Mouse (Mus musculus) adrenal gland, postnatal 4 days (tissue): ENCODE measurements around the gene Nudcd3. TPM values are rescaled to one million over a fixed set of nuclear protein-coding genes. Genes with fewer than 3 reads are reported as not detected.
"Not testable (repeated sequence)": the region's sequence is repeated elsewhere in the genome, so short reads cannot be mapped to it uniquely, and the experiment has no call there.

Experiments
- DNase-seq, 2 experiments: peaks; one replicate each; pipeline ENCODE4 v3.0.0; 2021 to 2022; ENCODE audit warnings: low spot score in 2 of 2, mixed read lengths in 2 of 2
- total RNA-seq, 2 experiments: library from RNA; stranded (reverse); gene quantifications; 2 replicates each; pipeline ENCODE4 v1.2.3; 2021

Nudcd3 gene
- total RNA-seq, 2 experiments from 2014 or later, result 57.8 to 59.0 TPM

DNA sequence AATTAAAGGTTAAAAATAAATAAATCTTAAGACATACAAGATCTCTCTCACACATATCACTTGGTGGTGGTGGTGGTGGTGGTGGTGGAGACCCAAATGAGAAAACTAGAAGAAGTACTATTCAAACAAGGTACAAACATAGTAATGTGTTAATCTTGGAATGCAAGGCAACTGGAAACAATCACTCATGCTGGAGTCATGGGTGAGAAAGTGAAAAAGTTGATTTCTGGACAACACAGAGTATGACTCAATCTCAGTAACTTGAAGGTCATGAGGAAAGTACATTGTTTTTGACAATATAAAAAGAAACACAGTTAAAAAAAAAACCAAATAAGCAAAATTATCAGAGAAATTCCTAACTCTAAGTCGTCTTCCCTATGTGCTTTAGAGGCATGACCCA is 69.6 kb downstream of the Nudcd3 start:
- no peak for DNase-seq

DNA sequence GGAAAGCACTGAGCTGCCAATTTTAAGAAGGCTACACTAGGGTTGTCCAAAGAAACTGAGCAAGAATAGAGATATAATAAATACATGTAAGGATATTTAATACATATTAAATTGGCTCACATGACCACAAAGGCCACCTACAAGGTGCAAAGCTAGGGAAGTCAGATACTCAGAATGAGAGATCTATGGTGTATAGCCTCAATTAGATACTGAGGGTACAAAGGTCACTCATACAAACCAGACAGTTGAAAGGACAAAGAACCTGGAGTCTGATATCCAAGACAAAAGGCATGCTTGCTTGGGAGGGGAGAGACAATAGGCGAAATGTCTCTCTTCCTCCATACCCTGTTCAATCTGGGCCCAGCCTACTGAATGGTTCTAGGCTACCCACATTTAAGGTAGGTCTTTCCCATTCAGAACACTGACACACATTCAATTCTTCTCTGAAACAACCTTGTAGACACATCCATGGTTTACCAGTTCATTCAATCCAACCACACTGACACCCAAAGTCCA is 76.6 kb downstream of the Nudcd3 start:
- no peak for DNase-seq

DNA sequence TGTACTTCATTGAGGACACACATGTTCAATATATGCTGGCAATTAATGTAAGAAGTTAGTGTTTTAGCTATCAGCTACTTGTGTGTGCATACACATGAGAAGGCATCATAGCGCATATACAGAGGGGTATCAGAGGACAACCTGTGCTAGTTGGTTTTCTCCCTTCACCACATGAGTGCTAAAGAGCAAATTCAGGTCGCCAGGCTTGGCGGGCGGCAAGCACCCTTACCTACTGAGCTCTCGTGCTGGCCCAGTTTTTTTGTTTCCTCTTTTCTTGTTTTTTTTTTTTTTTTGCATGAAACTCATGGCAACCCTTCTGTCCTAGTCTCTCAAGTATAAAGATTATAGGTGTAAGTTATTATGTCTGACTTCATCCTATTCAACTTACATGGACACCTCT is 77.6 kb downstream of the Nudcd3 start:
- no peak for DNase-seq

DNA sequence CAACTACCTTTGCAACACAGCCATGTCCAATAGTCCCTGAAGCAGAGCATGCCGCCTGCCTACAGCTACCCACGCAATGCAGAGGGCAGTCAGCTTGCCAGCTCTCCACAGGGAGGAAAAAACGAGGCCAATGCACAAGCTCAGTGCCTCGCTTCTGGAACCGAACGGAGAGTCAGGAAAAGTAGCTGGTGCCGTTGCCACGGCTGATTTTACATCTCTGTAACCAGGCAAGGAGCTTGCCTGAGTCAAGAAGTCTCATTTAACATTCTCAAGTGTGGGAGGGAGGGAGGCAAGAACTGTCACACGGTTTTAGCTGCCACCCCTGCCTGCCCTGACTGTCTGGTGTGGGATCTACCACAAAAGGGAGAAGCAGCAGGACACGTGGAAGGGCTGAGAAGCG is 79.6 kb downstream of the Nudcd3 start:
- DNase-seq, result no peak

DNA sequence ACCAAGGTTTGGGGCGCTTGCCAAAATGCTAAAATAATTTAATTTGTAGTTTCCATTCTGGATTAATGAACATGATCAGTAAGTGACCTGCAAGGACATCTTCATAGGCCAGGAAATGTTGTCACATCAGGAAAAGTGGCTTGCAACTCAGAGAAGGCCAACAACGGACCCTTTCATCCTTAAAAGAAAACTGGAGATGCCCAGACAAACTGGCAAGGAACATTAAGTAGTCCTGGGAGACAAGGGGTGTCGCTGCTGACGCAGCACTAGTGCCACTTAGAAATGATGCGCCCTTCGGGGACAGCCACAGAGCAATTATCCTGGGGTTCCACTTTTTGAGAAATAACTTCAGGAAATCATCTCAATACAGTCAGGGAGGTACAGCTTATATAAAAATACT is 80.2 kb downstream of the Nudcd3 start:
- DNase-seq, result no peak

DNA sequence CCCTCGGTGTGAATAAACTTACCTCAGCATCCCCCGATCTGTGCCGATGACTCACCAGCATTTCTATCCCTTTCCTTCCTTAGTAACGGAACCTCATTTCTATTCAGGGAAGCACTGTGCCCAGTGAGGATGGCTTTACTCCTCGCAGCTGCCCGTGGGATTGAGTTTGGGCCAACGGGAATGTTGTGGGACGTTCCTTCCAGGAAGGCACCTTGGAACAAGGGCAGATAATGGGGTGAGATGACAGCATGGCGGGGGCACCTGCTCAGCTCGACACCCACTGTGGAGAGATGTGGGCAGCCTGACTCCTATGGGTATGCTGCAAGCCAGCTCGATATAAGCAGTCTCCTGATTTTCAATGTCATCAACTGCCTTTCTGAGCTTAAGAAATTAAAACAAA is 80.9 kb downstream of the Nudcd3 start:
- DNase-seq, result no peak

DNA sequence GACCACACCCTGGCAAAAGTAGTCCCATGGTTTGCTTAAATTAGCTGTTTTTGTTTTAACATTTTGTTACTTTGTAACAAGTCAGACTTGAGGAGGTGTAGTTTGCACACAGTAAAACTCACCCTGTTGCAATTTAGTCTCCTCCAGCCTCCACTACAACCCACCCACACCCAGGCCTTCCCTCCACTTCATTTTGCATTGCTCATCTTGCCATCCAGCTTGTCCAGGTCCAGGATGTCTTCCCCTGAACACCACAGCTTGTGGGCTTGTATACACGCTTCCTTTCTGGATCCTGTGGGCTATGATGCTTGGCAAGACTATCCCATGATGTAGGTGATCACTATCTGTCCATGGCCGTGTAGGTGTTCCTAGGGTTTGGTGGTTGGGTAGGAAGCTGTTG is 82.3 kb downstream of the Nudcd3 start:
- DNase-seq, result no peak

DNA sequence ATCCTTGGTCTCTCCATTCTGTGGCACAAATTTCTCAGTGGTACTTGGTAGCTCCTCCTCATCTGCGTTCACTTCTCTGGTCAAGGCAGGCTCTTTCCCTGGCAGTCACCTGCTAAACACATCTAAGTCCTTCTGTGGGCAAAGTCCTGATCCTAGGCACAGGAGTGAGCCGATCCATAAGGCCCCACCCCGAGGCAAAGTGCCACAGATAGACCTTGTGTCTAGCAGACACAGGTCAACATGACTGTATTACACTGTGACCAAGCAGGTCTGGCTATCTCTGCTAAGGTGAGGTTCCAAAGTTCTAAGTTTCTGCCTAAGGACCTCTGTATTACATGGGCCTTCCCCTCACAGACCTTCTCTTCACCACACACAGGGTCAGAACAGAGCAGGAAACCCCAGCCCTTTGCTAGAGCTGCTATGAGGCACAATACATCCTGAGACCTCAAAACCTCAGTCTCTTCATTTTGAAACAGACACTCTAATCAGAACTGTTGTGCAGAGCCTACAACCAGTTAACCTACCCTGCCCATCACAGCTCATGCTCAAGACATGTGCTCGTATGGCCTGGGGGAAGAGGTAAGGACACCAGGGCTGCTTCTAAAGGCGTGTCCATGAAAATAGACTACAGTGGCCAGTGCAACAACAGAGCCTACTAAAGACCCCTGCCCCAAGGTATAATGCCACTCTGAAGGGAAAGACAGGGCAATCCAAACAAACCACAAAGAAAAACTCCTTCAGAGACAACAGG is 88.3 kb downstream of the Nudcd3 start:
- no peak for DNase-seq

DNA sequence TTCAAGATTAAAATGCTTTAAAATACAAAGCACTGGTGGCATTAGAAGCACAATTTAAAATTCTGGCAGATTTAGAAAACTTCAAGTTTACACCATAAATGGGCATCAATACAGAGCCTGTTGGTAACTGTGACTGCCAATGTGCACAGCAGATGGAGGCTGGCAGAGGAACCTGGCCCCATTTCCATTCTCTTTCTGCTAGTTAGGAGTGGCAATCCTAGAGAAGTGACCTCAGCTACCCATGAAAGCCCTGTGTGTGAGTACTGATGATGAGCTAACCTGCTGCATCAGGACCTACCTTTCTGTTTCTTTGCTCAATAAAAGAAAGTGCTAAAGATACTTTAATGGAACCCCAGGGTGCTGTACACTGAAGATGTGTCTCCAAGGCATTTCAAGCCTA is 90.2 kb downstream of the Nudcd3 start:
- no peak for DNase-seq

DNA sequence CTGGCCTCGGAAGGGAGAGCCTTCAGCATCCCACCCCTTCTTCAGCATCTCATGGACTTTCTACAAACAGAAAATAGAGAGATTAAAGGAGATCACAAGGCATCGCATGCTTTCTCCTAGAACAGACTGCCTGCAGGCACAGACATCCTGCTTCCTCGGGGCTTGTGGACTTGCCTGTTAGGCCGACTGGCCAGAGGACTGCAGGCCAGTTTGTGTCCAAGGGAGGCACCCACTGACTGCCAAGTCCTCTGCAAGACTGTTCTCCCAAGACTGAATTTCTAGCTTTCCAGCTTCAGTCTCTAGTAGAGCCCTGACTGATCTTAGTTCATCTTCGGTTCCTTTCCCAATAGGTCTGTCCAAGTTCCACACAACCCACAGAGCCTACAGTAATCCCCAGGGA is 91.9 kb downstream of the Nudcd3 start:
- no peak for DNase-seq

DNA sequence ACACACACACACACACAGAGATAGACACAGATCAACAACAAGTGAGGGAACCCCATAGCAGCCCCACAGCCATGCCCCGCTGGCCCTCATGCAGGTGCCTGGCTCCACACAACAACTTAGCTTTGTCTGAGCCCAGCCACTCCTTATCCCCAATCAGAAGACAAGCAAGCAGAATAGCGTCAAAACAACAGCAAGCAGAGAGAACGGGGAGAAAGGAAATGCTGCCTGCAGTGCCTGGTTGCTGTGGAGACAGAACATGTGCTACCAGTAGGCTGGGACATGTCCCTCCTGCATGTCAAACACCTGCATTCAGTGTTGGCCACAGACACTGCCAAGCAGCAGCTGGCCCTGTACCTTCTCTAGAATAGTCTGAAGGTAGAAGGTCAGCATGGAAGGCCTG is 92.5 kb downstream of the Nudcd3 start:
- DNase-seq, result no peak

DNA sequence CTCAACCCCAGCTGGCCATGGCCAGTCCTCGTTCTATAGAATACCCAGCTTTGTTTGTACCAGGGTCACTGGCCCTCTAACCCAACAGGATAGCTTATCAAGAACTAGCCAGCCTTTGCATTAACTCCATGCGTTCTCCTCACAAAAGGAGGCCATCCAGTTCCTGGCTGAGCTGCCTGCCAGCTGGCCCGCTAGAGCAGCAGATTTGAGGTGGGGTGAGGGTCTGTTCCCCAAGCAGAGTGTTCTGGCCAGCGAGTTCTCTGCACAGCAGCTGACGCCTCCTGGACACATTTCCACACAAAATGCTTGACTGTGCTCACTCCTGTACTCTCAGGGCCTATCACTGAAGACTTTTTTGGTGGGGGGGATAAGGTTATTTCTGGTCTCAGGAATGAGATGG is 95.5 kb downstream of the Nudcd3 start:
- DNase-seq, result no peak

DNA sequence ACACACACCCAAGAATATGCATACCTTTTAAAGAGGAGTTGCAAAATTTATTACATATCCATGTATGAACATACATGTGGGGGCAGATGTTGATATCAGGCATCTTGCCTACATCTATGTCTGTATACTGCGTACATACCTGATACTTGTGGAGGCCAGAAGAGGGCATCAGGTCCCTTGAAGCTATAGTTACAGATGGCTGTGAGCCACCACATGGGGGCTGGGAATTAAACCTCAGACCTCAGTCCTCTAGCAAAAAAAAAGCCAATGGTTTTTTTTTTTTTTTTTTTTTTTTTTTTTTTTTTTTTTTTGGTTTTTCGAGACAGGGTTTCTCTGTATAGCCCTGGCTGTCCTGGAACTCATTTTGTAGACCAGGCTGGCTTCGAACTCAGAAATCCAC is 103.6 kb downstream of the Nudcd3 start:
- DNase-seq, result not testable (repeated sequence)

DNA sequence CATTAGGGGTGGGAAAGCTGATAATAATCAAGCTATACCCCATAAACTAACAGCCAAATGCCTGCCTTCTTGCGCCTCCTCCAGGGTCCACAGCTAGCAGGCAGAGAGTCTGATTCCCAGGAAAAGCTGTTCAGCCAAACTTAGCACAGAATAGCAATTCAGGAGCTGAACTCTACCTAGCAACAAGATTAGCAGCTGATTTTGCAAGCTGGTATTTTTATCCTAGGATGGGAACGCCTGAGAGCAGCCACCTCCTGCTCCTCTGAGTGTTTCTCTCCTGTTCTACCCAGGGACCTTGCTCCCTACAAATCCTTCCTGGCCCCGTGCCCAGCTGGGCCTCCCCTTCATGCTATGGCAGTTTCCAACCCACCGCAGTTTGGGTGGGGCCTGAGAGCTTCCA is 113.2 kb downstream of the Nudcd3 start:
- no peak for DNase-seq

DNA sequence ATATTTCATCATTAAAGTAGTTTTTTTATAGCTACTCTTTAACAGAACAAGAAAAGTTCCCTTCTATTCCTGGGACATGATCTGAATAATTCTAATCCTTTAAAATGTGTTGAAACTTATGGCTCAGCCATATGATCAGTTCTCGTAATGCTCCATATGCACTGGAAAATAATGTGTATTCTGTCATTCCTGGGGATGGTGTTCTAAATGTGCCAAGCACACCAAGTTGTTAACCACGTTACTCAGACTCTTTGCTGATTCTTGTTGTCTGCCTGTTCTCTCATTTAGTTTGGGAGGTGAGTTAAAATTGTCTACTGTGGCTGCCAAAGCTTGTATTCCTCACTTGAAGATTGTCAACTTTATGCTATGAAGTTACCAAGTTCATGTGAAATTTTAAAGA is 121.5 kb downstream of the Nudcd3 start:
- no peak for DNase-seq

DNA sequence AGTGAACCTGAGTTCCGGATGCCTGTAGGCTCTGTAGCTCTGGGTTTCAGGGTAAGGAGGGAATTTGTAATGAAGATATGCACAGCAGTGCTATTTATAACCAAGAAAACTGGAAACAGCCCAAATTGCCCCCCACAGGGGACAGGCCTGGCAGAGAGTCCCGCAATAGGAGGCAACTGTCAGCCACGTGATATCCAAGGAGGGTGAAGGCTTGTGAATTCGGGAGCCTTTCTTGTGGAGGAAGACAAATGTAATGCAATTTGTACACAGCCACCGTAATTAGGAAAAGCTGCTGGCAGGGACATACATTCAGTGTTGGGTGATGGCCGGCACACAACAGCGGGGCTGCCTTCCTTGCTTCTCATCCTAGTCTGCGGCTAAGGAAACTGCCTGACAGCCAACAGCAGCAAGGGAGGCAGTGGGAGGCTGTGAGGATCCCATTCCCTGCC is 124.6 kb downstream of the Nudcd3 start:
- DNase-seq, result no peak

DNA sequence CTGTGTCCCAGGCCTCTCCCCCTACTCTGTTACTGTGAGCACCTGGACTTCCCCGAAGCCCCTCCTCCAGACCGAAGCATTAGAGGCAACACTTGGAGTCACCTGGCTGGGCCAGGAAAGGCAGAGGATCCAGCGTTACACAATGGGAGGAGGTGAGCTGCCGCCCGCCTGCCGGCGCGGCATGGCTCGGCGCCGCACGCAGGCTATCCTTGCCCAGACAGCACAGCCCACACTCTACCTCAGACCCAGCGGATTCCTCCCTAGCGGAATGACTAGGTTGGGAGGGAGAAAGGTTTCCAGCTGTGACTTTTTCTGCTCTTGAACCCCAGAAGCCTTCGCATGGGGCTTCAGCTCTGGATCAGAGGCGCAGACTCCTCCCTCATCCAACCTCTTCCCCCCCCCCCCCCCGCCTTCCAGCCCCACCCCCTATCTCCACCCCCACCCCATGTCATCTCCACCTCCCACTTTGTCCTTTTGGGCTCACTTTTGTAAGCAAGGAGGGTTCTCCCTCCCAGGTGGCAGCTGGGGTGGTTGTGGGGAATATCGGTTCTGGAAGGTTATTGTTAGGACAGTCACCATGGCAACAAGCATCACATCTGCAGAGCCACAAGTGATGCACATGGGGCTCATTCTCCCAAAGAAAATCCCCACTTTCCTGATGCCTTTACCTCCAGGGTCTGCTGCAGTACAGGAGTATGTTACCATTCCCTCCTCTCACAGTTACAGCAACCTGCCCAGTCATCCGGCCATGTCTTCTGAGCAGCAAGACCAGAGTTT is 131.8 kb downstream of the Nudcd3 start:
- no peak for DNase-seq

DNA sequence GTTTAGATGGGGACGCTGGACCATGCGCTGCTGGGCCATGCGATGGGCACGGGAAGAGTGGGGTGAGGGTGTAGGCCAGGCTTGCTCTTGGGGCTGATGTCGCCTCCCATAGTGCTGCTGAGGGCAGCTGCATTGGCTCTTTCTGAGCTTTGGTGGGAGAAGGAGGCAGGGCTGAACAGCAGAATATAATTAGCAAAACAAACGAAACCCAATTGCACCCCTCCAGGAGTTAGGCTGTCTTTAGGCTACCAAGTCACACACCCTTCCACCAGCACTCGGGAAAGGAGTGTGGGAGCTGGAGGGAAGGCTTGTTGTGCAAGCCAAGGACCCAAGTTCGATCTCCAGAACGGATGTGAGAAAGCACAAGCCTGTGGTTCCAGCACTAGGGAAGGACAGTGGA is 133.1 kb downstream of the Nudcd3 start:
- DNase-seq, result no peak

DNA sequence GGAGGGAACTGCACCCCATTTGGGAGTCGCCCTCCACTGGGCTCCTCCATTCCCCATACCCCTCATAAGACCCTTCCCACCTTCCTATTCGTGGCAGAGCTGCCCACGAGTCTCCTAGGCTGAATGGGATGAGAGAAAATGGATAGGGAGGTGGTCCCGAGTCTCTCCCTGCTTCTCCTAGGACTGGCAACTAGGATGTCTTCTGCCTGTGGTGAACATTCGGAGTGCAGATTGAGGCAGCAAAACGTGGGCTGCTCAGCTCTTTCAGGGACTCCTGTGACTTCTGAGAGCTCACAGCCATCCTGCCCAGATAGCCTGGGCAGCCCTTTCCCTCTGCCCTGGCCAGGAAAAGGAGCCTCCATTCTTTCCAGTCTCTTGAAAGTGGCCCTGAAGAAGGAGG is 134.0 kb downstream of the Nudcd3 start, which contains the start of gene Camk2b:
Gene Camk2b (minus strand): TSS at position 187 of the 400 bp plus-strand sequence.
- no peak for DNase-seq

DNA sequence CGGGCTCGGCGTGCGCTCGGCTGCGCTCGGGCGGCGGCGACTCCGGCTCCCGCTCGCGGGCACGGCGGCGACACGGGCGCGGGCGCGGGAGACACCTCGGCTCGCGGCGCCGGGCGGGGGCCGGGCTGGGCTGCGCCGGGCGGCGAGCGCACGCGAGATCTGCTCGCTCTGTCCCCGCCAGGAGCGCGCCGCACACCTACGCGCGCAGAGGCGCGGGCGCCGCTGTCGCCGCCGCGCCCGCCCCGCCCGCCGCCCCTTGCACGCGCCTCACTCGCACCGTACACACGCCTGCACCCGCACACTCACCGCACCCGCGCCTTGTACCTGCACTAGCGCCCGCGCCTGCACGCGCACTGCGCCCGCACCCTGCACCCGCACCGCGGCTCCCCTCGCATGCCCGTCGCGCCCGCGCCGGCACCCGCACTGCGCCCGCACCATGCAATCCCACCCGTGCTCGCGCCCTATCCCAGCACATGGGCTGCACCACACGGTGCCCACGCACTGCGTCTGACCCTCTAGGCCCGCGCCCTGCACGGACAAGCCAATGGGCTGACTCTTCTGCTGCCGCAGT is 134.6 kb downstream of the Nudcd3 start:
- no peak for DNase-seq

DNA sequence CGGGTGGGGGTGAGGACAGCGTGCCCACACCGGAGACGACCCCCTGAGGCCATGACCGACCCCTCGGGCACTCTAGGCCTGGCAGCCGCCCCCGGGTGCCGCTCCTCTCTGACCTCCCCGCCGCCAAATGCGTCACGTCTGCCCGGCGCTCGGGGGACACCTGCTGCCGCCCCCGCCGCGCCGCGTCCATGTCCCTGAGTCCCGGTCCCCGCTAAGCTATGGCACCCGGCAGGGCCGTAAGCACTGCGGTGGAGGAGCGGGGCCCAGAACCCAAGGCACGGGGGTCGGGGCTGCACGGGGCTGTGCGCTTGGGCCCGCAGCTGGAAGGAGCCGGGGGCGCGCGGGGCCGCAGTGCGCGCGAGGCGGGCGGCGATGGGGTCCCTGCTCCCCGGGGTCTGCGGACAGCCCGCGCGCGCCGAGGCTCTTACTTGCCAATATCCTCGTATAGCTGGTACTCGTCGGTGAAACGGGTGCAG is 135.1 kb downstream of the Nudcd3 start:
- no peak for DNase-seq
